Mouse (Mus musculus): ENCODE data around the gene Prg4. TPM values are rescaled to one million over a fixed set of nuclear protein-coding genes. Genes with fewer than 3 reads are reported as not detected.

Gene Prg4
- 0.63 and 0.77 TPM in 2 replicates for polyA plus RNA-seq (2015; fragmentation: Nextera tagmentation; extraction: Ambion mirVana)

DNA sequence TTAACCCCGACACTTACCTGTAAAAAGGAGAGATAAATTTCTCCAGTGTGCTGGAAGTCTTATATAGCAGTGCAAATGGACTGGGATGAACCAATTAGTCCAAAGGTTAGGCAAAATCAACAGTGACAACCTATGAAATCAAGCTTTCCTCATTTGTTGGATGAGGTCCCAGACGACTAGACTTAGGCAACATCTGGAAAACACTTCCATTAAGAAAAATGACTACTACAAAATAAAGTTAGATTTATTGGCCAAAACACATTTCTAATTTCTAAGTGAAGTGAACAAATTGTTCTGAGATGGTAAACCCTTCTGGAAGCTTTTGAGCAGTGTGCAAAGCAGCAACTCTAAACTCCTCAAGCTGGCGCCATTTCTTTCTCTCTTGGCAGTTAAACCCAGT is at the start of gene Prg4:
Gene Prg4 (minus strand): TSS at position 34 of the 400 bp plus-strand sequence.
- Histone ChIP-seq H3K4me1 (no peaks in the 10 kb centered on the region), H3K4me2 (no peak within 1 kb of the TSS), H3K9me3 (replicated peaks) (no peaks in the 10 kb centered on the region), H3K4me3 (no peak within 1 kb of the TSS), H3K36me3 (ENCODE audit: poor library complexity, severe bottlenecking) (no peaks in the 10 kb centered on the region), H3K9ac (no peak within 1 kb of the TSS), H3K27ac (no peak within 1 kb of the TSS), H3K27me3 (no peaks in the 10 kb centered on the region)
- WGBS: 88% methylated on average over 3 of the region's 3 CpGs
- ATAC-seq: no peak

DNA sequence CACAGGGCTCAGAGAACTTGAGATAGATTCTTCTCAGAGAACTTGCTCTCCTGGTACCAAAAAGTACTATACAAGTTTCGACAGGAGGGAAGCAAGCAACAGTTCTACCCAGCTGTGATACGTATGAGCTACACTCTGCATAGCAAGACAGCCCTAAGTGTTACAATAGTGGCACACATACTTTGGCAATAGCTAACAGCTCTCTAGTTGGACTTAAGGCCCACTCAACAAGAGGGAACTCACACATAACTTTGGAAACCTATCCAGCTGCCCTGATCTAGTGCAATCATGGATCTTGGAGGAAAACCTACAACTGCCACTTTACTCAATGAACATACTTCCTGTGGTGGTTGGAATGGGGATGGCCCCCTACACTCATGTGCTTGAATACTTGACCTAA is 47.1 kb upstream of the Prg4 start:
- Histone ChIP-seq H3K36me3 (ENCODE audit: poor library complexity, severe bottlenecking) (no peaks in the 10 kb centered on the region), H3K9me3 (replicated peaks) (no peaks in the 10 kb centered on the region), H3K27me3 (no peaks in the 10 kb centered on the region), H3K4me2 (no peak overlapping the region), H3K4me3 (no peak overlapping the region), H3K4me1 (no peaks in the 10 kb centered on the region), H3K27ac (no peak overlapping the region), H3K9ac (no peak overlapping the region)
- ATAC-seq: no peak
- 92% methylated on average over 2 of the region's 2 CpGs for WGBS

DNA sequence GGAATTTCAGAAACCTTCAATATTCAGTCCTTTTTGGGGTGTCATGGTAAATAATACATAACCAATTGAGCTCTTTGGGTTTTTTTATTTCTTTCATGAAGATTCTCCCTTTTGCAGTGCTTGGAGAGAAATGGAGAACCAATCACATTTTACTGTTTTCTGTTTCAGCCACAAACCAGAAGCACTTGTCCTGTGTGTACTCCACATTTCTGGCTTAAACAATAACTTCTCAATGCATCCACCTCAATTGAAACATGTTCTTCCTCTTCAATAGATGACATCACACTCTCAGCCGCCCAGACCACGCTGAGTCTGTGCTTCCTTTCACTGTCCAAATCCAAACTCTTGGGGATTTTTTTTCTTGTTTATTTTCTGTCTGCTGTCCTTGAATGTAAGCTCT is 39.8 kb upstream of the Prg4 start:
- WGBS: 59% methylated on average over 2 of the region's 2 CpGs
- Histone ChIP-seq H3K9ac (no peak overlapping the region), H3K27ac (no peak overlapping the region), H3K4me1 (no peaks in the 10 kb centered on the region), H3K36me3 (ENCODE audit: poor library complexity, severe bottlenecking) (no peaks in the 10 kb centered on the region), H3K4me3 (no peak overlapping the region), H3K9me3 (replicated peaks) (no peaks in the 10 kb centered on the region), H3K27me3 (no peaks in the 10 kb centered on the region), H3K4me2 (no peak overlapping the region)
- no peak for ATAC-seq

DNA sequence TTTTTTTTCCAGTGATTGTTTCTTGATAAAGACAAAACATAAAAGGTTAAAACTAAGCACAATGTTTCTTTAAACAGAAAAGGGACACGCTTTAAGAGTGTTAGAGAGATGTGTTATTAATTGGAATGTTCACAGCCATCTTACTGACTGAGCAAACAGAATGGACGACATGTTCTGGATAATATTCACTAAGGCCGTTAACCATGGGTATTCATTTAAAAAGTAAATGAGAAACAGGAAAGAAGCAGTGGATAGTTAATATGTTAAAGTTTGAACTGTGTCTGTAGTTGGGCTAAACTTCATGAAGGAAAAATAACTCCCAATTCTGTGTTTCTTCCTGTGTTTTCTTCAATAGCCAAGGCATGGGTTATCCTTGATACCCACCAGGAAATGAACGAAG is 37.4 kb upstream of the Prg4 start:
- ATAC-seq: no peak
- H3K9me3 ChIP-seq (replicated peaks): no peaks in the 10 kb centered on the region
- 84% methylated on average over 4 of the region's 4 CpGs for WGBS
- H3K4me2 ChIP-seq: no peak overlapping the region
- no peaks in the 10 kb centered on the region for H3K27me3 ChIP-seq
- no peaks in the 10 kb centered on the region for H3K4me1 ChIP-seq
- H3K9ac ChIP-seq: no peak overlapping the region
- H3K4me3 ChIP-seq: no peak overlapping the region
- H3K36me3 ChIP-seq (ENCODE audit: poor library complexity, severe bottlenecking): no peaks in the 10 kb centered on the region
- no peak overlapping the region for H3K27ac ChIP-seq

DNA sequence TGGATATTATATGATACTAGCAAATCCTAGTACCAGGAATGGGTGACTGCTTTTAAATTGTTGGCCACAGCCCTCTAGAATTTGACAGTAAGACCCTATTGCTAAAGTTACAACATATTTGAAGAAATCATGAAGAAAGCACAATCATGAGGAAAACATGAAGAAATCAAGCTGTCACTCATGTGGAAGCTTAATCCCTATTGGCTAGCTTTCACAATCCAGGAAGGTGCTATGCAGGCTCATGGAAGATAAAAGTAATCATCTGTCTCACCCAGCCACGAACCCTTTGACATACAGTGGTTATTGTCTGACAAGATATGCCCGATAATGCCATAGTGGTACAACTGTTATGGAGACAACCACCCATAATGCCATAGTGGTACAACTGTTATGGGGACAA is 32.2 kb upstream of the Prg4 start:
- no peak for ATAC-seq
- no peaks in the 10 kb centered on the region for H3K9me3 ChIP-seq (replicated peaks)
- H3K4me3 ChIP-seq: no peak overlapping the region
- no peak overlapping the region for H3K9ac ChIP-seq
- H3K27ac ChIP-seq: no peak overlapping the region
- H3K36me3 ChIP-seq (ENCODE audit: poor library complexity, severe bottlenecking): no peaks in the 10 kb centered on the region
- H3K4me1 ChIP-seq: no peaks in the 10 kb centered on the region
- no peaks in the 10 kb centered on the region for H3K27me3 ChIP-seq
- 81% methylated on average over 2 of the region's 2 CpGs for WGBS
- no peak overlapping the region for H3K4me2 ChIP-seq

DNA sequence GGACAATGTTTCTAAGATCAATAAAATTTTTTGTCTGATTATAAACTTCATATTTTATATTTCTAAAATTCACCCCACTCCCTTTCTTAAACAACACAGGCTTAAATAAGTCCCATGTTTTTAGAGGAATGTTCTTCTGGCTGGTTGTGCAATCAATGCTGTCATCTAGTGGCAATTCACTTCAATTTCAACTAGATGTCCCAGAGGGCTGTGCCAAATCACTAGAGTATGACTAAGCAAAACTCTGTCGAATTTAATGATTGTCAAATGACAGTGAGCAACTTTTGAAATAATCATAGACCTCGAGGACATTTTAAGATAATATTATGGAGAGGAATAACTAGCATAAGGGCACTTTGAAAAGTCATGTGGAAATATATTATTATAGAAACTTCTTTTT is 31.7 kb upstream of the Prg4 start:
- WGBS: 70% methylated on average over 2 of the region's 2 CpGs
- H3K4me3 ChIP-seq: no peak overlapping the region
- no peak overlapping the region for H3K9ac ChIP-seq
- no peak overlapping the region for H3K27ac ChIP-seq
- no peaks in the 10 kb centered on the region for H3K9me3 ChIP-seq (replicated peaks)
- H3K4me2 ChIP-seq: no peak overlapping the region
- H3K36me3 ChIP-seq (ENCODE audit: poor library complexity, severe bottlenecking): no peaks in the 10 kb centered on the region
- no peak for ATAC-seq
- H3K27me3 ChIP-seq: no peaks in the 10 kb centered on the region
- H3K4me1 ChIP-seq: no peaks in the 10 kb centered on the region

DNA sequence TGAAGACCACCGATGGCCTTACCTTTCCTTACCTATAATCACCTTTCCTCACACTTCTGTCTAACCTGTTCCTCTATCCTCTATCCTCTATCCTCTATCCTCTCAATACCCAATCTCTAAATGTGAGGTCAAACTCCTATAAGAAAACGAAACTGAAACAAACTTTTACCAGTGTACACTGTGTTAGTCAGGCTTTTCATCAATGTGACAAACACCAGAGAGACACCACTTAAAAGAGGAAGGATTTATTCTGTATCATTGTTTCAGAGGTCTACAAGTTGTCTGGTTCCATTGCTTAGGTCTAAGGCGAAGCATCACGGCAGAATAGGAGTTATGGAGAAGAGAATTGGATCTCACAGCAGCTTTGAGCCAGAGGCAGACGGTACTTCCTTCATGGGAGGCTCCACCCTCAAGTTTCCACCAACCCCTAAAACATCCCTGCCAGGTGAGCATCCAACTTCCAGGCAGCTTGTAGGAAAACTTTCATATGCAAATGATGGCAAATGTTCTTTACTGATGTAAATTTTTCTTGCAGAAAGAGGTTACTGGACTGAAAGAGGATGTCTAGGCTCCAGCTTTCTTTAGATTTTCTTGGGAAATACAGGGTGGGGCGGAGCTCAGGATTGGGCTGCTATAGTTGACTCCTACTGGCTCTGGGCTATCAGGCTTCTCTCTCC is 30.8 kb upstream of the Prg4 start:
- Histone ChIP-seq H3K27me3 (no peaks in the 10 kb centered on the region), H3K4me2 (no peak overlapping the region), H3K4me1 (no peaks in the 10 kb centered on the region), H3K36me3 (ENCODE audit: poor library complexity, severe bottlenecking) (no peaks in the 10 kb centered on the region), H3K4me3 (no peak overlapping the region), H3K9ac (no peak overlapping the region), H3K9me3 (replicated peaks) (no peaks in the 10 kb centered on the region), H3K27ac (no peak overlapping the region)
- ATAC-seq: no peak
- 83% methylated on average over 6 of the region's 6 CpGs for WGBS

DNA sequence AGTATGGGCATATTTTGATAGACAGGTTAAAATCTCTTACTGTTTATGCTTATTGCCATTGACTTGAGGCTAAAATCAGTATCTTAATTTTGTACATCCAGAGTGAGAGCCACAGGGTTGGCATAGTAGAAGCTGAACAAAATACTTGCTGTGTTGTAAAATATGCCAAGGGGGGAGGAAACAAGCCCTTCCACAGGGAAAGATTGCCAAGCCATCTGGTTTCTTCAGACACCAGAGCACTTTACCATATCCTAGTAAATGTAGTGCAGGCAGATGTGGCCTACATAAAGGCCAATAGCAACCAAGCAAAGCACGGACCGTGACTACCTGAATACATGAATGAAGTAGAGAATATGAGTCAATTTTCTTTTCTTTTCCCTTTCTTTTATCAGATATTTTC is 23.2 kb upstream of the Prg4 start:
- Histone ChIP-seq H3K4me3 (no peak overlapping the region), H3K4me2 (no peak overlapping the region), H3K9ac (no peak overlapping the region), H3K36me3 (ENCODE audit: poor library complexity, severe bottlenecking) (no peaks in the 10 kb centered on the region), H3K27ac (no peak overlapping the region), H3K9me3 (replicated peaks) (no peaks in the 10 kb centered on the region), H3K27me3 (no peaks in the 10 kb centered on the region), H3K4me1 (no peaks in the 10 kb centered on the region)
- WGBS: 90% methylated on average over 2 of the region's 2 CpGs
- no peak for ATAC-seq

DNA sequence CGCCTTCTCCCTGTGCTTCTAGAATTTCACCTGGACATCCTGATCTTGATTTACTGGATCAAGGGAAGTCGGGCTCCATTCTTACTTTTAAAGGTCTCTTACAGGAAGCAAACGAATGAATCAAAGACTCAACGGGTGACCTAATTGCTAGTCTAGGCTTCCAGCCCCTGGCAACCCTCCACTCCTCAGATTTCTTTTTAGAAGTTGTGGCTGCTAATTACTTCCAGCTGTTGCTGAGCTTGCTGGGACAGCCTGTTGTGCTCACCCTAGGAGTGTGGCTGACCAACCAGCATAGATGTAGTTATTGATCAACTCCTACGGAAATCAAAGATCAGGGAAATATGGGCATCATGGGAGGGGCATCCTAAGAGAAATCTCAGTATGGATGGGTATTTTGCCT is 14.7 kb upstream of the Prg4 start:
- Histone ChIP-seq H3K27ac (no peak overlapping the region), H3K4me3 (no peak overlapping the region), H3K36me3 (ENCODE audit: poor library complexity, severe bottlenecking) (no peaks in the 10 kb centered on the region), H3K9me3 (replicated peaks) (no peaks in the 10 kb centered on the region; the same call in 1 of the 2 replicates), H3K4me1 (no peaks in the 10 kb centered on the region), H3K4me2 (no peak overlapping the region), H3K9ac (no peak overlapping the region), H3K27me3 (no peaks in the 10 kb centered on the region)
- no peak for ATAC-seq
- WGBS: 77% methylated on average over 5 of the region's 5 CpGs

DNA sequence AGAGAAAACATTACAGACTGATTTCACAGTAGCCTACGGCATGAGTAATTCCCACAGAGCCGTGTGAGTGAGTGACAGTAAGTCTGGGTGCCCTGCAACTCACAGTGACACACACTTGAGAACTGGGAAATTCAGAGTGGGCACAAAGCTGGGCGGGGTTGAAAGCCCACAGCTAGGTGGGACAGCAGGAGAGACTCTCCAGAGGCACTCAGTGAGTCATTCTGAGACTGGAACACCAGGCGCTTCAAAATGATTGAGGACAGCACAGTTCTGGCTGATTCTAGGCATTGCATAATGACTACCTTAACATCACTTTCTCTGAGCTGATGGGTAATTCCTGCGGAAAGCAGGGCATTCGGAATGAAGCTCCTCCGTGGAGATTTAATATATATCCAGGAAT is 6.6 kb upstream of the Prg4 start:
- no peak overlapping the region for H3K9ac ChIP-seq
- H3K27me3 ChIP-seq: no peaks in the 10 kb centered on the region
- H3K4me2 ChIP-seq: no peak overlapping the region
- no peak overlapping the region for H3K27ac ChIP-seq
- ATAC-seq: no peak
- H3K4me1 ChIP-seq: no peaks in the 10 kb centered on the region
- no peaks in the 10 kb centered on the region for H3K9me3 ChIP-seq (replicated peaks)
- 87% methylated on average over 7 of the region's 7 CpGs for WGBS
- H3K4me3 ChIP-seq: no peak overlapping the region
- H3K36me3 ChIP-seq (ENCODE audit: poor library complexity, severe bottlenecking): no peaks in the 10 kb centered on the region

DNA sequence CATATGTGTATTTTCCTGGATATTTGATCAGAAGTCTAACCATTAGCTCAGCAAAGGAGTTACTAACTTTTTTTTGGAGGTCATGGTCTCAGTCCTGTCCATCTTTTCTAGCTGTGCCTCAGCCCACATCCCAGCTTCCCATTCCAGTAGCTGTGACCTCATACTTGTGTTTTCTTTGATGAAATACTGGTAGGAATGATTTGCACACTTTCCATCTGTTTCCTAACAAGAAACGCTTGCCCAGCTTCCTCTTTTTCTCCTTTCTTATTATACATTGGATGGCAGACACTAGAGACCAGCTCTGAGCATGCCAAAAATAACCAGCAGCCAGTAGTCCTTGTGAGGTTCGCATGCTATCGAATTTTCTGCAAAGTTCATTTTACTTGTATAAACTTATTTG is 4.0 kb upstream of the Prg4 start:
- H3K4me1 ChIP-seq: no peaks in the 10 kb centered on the region
- no peak overlapping the region for H3K4me3 ChIP-seq
- no peak overlapping the region for H3K27ac ChIP-seq
- no peaks in the 10 kb centered on the region for H3K27me3 ChIP-seq
- H3K9me3 ChIP-seq (replicated peaks): no peaks in the 10 kb centered on the region
- no peak for ATAC-seq
- no peaks in the 10 kb centered on the region for H3K36me3 ChIP-seq (ENCODE audit: poor library complexity, severe bottlenecking)
- no peak overlapping the region for H3K4me2 ChIP-seq
- no peak overlapping the region for H3K9ac ChIP-seq
- WGBS: 92% methylated on average over 3 of the region's 3 CpGs

DNA sequence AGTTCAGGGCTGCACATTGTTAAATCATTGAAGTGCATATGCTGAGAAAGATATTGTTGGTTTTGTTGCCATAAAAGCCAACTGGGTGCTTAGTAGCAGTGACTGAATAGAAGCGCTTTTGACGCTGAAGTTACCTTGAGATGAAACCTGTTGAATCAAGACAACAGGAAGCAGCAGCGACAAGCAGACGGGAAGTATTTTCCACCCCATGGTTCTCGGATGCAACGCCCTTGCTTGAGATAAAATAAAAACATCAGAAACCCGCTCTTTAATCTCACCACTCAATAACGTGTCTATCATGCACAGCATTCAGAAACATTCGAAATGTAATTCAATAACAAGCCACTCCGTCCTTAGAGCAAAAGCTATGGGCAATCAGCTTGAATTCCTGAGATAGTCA is 601 bp downstream of the Prg4 start:
- Histone ChIP-seq H3K4me2 (no peak overlapping the region), H3K27ac (no peak overlapping the region), H3K4me1 (no peaks in the 10 kb centered on the region), H3K9ac (no peak overlapping the region), H3K36me3 (ENCODE audit: poor library complexity, severe bottlenecking) (no peaks in the 10 kb centered on the region), H3K4me3 (no peak overlapping the region), H3K27me3 (no peaks in the 10 kb centered on the region), H3K9me3 (replicated peaks) (no peaks in the 10 kb centered on the region)
- ATAC-seq: no peak
- WGBS: 91% methylated on average over 10 of the region's 10 CpGs

DNA sequence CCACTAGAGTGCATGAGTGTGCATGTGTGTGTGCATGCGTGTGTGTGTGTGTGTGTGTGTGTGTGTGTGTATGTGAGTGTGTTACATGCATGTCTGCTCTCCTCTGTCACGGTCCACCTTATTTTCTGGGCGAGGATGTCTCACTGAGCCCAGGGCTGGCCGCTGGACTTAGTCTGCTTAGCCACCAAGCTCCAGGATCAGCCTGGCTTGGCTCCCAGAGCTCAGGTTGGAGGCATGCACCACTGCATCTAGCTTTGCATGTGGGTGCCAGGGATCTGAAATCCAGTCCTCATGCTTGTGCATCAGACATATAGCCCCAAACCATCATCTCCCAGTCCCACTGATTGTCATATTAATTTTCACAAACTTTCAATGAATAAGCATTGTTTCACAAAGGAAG is 2.3 kb downstream of the Prg4 start:
- H3K9ac ChIP-seq: no peak overlapping the region
- H3K27me3 ChIP-seq: no peaks in the 10 kb centered on the region
- WGBS: 92% methylated on average over 4 of the region's 4 CpGs
- H3K4me1 ChIP-seq: no peaks in the 10 kb centered on the region
- H3K4me2 ChIP-seq: no peak overlapping the region
- H3K27ac ChIP-seq: no peak overlapping the region
- H3K36me3 ChIP-seq (ENCODE audit: poor library complexity, severe bottlenecking): no peaks in the 10 kb centered on the region
- H3K9me3 ChIP-seq (replicated peaks): no peaks in the 10 kb centered on the region
- H3K4me3 ChIP-seq: no peak overlapping the region
- ATAC-seq: no peak
